Mouse (Mus musculus): ENCODE measurements around the gene Gars. TPM values are rescaled to one million over a fixed set of nuclear protein-coding genes. Genes with fewer than 3 reads are reported as not detected.

Gene Gars
- polyA plus RNA-seq (2015; fragmentation: Nextera tagmentation; extraction: Ambion mirVana) = 229 and 233 TPM in 2 replicates

DNA sequence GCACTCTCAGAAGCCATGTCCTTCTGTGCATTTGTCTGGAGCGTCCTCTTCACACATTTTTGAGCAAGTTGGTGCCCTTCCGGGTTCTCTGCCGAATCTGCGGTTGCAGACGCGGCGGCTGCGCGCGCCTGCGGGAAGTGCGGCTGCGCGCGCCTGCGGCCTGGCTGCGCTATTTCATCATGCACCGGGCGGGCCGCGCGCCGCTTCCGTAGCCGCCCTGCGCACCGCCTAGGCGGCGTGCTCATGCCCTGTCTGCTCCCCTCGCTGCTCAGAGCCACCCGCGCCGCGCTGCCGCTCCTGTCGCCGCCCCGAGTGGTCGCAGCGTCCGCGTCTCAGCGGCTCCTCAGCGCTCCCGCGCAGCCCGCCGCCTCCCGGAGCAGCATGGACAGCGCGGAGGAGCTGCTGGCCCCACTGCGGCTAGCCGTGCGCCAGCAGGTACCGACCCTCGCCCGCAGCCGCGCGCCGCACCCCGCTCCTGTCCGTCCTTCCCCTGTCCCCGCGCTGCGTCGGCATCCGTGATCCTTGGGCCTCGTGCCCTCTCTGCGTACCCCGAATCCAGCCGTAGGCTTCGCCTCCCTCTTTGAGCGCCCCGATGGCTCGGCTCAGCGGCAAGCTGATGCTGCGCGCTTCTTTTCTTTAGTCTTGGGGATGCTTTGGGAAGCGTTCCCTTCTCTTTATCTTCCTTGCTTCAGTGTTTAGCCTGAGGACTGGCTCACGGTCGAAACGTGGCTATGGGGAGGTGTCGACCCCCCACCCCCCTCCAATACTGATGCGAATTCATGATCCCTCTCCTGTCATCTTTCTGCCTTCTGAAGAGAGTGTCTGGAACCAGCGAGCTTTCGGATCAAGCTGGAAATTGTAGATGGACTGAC lies at the start of gene Gars:
Gars (plus strand) TSS at position 209 of the 872 bp plus-strand sequence.
- no peaks in the 10 kb centered on the region for H3K27me3 ChIP-seq (replicated peaks; ENCODE audit: control insufficient read depth, insufficient read depth, low read length)
- H3K4me2 ChIP-seq (ENCODE audit: low read length) = peak within 1 kb of the TSS; percentile 81
- peak within 1 kb of the TSS; percentile 98 for H3K9ac ChIP-seq (replicated peaks; ENCODE audit: low read depth, low read length)
- peak within 1 kb of the TSS; percentile 98 for H3K4me3 ChIP-seq (replicated peaks; ENCODE audit: low read length)
- H3K27ac ChIP-seq (ENCODE audit: low read length) = peak within 1 kb of the TSS; percentile 96
- H3K36me3 ChIP-seq (ENCODE audit: control insufficient read depth, insufficient read depth) = no peaks in the 10 kb centered on the region
- H3K4me1 ChIP-seq (replicated peaks; ENCODE audit: control insufficient read depth, insufficient read depth, low read length) = peaks cover 16% of the 10 kb centered on the region
- no peaks in the 10 kb centered on the region for H3K9me3 ChIP-seq (ENCODE audit: control insufficient read depth, low read length)
- WGBS = under 1% methylated on average over 79 of the region's 87 CpGs
- ATAC-seq = peak; percentile 99

DNA sequence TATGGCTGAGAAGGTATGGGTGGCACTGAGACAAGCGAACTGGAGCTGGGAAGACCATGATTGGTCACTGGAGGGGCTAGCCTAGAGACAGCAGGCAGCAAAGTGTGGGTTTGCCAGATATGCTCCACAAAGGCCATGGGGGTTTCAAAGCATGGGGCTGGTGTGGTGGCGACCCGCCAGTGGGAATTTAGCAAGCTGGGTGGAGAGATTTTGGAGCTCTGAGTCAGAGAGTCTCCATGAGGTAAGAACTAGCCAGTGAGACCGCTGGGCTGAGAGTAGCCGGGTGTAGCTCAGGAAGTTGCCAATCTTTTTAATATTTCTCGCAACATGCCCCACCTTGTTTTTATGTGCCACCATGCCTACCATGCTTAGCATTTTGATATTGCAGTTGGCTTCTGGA lies 49.7 kb upstream of the Gars start:
- Histone ChIP-seq H3K9ac (replicated peaks; ENCODE audit: low read depth, low read length) (no peak overlapping the region), H3K4me2 (ENCODE audit: low read length) (no peak overlapping the region), H3K27me3 (replicated peaks; ENCODE audit: control insufficient read depth, insufficient read depth, low read length) (no peaks in the 10 kb centered on the region), H3K4me3 (replicated peaks; ENCODE audit: low read length) (no peak overlapping the region), H3K36me3 (ENCODE audit: control insufficient read depth, insufficient read depth) (no peaks in the 10 kb centered on the region), H3K27ac (ENCODE audit: low read length) (no peak overlapping the region), H3K4me1 (replicated peaks; ENCODE audit: control insufficient read depth, insufficient read depth, low read length) (peaks cover 6% of the 10 kb centered on the region), H3K9me3 (ENCODE audit: control insufficient read depth, low read length) (no peaks in the 10 kb centered on the region)
- 97% methylated on average over 6 of the region's 6 CpGs for WGBS
- ATAC-seq = no peak

DNA sequence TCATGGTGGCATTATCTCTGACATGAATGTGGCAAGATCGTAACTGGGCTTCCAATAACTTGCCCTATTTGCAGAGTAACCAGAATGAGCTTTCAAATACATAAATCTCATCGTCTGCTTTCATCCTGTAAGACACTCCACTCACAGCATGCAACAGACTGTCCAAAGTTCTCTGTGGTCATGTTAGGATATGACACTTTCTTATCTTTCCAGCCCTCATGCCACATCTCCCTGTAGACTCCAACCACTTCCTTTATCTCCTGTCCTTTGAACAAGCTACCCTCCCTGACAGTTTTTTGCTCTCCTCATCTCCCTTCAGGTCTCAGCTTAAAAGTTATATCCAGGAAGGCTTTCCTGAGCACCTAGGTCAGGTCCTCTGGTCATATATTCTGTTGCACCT lies 46.6 kb upstream of the Gars start:
- no peaks in the 10 kb centered on the region for H3K27me3 ChIP-seq (replicated peaks; ENCODE audit: control insufficient read depth, insufficient read depth, low read length)
- peaks cover 9% of the 10 kb centered on the region for H3K4me1 ChIP-seq (replicated peaks; ENCODE audit: control insufficient read depth, insufficient read depth, low read length)
- no peak overlapping the region for H3K4me2 ChIP-seq (ENCODE audit: low read length)
- H3K4me3 ChIP-seq (replicated peaks; ENCODE audit: low read length) = no peak overlapping the region
- WGBS = 91% methylated on average over 2 of the region's 2 CpGs
- no peak for ATAC-seq
- H3K36me3 ChIP-seq (ENCODE audit: control insufficient read depth, insufficient read depth) = no peaks in the 10 kb centered on the region
- H3K9me3 ChIP-seq (ENCODE audit: control insufficient read depth, low read length) = no peaks in the 10 kb centered on the region
- no peak overlapping the region for H3K9ac ChIP-seq (replicated peaks; ENCODE audit: low read depth, low read length)
- no peak overlapping the region for H3K27ac ChIP-seq (ENCODE audit: low read length)

DNA sequence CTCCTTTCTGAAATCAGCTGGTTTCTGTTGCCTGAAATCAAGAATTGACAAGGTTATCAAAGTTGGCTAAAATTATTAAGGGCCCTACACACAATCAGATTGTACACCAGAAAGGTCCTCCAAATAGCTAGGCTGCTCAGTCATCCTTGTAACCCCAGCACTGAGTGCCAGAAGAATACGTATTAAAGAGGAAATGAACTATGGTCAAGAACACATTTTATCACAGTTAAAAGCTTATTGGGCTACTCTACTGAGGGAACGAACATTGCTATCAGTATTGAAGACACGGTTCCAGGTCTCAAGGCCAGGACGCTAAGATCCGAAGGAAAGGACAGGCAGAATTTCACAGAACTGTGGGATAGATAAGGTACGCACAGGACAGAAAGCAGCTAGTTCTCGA lies 45.7 kb upstream of the Gars start:
- H3K27me3 ChIP-seq (replicated peaks; ENCODE audit: control insufficient read depth, insufficient read depth, low read length) = no peaks in the 10 kb centered on the region
- ATAC-seq = no peak
- H3K9ac ChIP-seq (replicated peaks; ENCODE audit: low read depth, low read length) = peak overlapping the region; percentile 78
- 0 out of 2 replicates have a peak overlapping the region, but pooled peaks have one; percentile 28 for H3K27ac ChIP-seq (ENCODE audit: low read length)
- WGBS = 6% methylated on average over 7 of the region's 7 CpGs
- peak overlapping the region; percentile 77 for H3K4me3 ChIP-seq (replicated peaks; ENCODE audit: low read length)
- H3K4me1 ChIP-seq (replicated peaks; ENCODE audit: control insufficient read depth, insufficient read depth, low read length) = peaks cover 9% of the 10 kb centered on the region
- H3K36me3 ChIP-seq (ENCODE audit: control insufficient read depth, insufficient read depth) = no peaks in the 10 kb centered on the region
- H3K4me2 ChIP-seq (ENCODE audit: low read length) = peak overlapping the region; percentile 95
- no peaks in the 10 kb centered on the region for H3K9me3 ChIP-seq (ENCODE audit: control insufficient read depth, low read length)

DNA sequence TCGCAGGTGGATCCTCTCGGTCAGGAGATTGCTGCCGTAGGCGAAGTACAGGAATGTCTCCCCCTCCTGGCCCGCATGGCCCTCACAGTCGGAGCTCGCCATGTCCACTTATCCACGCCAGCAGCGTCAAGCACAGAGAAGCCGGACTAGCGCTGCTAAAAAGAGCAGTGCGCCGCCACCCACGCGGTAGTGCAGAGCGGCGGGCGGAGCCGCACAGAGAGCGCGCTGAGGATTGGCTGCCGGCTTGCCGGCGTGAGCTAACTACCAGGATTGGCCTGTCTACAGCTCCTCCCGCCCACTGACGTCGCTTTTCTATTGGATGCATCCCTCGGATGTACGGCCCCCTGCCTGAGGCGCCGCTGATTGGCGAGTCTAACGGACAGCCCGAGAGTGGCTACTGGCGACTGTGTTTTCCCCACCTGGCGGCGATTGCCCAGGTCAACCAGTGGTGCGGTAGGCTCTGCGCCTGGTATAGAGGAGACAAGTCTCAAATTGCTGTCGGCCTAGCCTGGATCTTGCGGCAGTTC lies 45.0 kb upstream of the Gars start, which contains the start of gene Ggct:
Ggct (minus strand) TSS at position 217 of the 527 bp plus-strand sequence.
- ATAC-seq = peak; percentile 100
- under 1% methylated on average over 41 of the region's 41 CpGs for WGBS
- H3K4me3 ChIP-seq (replicated peaks; ENCODE audit: low read length) = peak within 1 kb of the TSS; percentile 77
- H3K4me2 ChIP-seq (ENCODE audit: low read length) = peak within 1 kb of the TSS; percentile 95
- peak within 1 kb of the TSS; percentile 28; the same call in 1 of the 2 replicates for H3K27ac ChIP-seq (ENCODE audit: low read length)
- H3K9me3 ChIP-seq (ENCODE audit: control insufficient read depth, low read length) = no peaks in the 10 kb centered on the region
- H3K4me1 ChIP-seq (replicated peaks; ENCODE audit: control insufficient read depth, insufficient read depth, low read length) = peaks cover 9% of the 10 kb centered on the region
- peak within 1 kb of the TSS; percentile 78 for H3K9ac ChIP-seq (replicated peaks; ENCODE audit: low read depth, low read length)
- H3K36me3 ChIP-seq (ENCODE audit: control insufficient read depth, insufficient read depth) = no peaks in the 10 kb centered on the region
- no peaks in the 10 kb centered on the region for H3K27me3 ChIP-seq (replicated peaks; ENCODE audit: control insufficient read depth, insufficient read depth, low read length)

DNA sequence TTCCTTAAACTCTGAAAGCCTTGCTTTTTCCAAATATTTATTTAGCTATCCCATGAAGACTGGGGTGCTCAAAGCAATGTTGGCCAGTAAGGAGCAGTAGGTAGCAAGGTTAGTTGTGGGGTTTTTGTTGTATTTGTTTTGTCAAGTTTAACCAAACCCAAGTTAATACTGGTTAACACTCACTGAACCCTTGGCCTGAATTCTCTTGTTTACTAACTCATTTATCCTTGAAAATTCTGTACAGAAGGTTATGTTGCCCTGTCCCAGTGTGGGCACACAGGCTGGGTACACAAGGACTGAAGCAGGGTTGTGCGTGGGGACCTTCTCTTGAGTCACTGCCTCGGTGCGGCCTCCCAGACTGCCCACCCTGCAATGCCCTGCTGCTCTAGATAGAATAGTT lies 41.4 kb upstream of the Gars start:
- Histone ChIP-seq H3K4me2 (ENCODE audit: low read length) (no peak overlapping the region), H3K9ac (replicated peaks; ENCODE audit: low read depth, low read length) (no peak overlapping the region), H3K4me3 (replicated peaks; ENCODE audit: low read length) (no peak overlapping the region), H3K9me3 (ENCODE audit: control insufficient read depth, low read length) (no peaks in the 10 kb centered on the region), H3K4me1 (replicated peaks; ENCODE audit: control insufficient read depth, insufficient read depth, low read length) (peaks cover 9% of the 10 kb centered on the region), H3K27me3 (replicated peaks; ENCODE audit: control insufficient read depth, insufficient read depth, low read length) (peaks cover 6% of the 10 kb centered on the region; the same call in 1 of the 2 replicates), H3K36me3 (ENCODE audit: control insufficient read depth, insufficient read depth) (no peaks in the 10 kb centered on the region), H3K27ac (ENCODE audit: low read length) (no peak overlapping the region)
- no peak for ATAC-seq
- WGBS = 88% methylated on average over 3 of the region's 3 CpGs

DNA sequence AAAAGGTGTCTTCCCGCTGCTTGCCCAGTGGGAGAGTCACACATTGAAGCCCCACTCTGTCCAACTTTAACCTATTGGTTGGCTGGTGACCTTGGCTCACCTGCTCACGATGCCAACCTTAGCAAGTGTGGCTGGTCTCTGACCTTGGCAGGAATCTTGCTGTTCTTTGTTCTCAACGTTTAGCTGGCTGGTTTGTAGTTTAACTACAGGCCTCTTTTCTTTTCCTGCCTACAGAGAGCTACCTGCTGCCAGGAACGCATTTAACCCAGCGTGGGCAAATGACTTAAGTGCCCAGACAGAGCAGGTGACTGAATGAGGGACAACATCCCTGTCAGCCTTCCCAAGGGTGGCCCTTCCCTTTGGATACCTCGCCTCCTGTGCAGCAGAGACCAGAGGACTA lies 40.1 kb upstream of the Gars start:
- no peak overlapping the region for H3K9ac ChIP-seq (replicated peaks; ENCODE audit: low read depth, low read length)
- peaks cover 4% of the 10 kb centered on the region; the same call in 1 of the 2 replicates for H3K4me1 ChIP-seq (replicated peaks; ENCODE audit: control insufficient read depth, insufficient read depth, low read length)
- H3K4me3 ChIP-seq (replicated peaks; ENCODE audit: low read length) = no peak overlapping the region
- no peaks in the 10 kb centered on the region for H3K36me3 ChIP-seq (ENCODE audit: control insufficient read depth, insufficient read depth)
- H3K4me2 ChIP-seq (ENCODE audit: low read length) = no peak overlapping the region
- H3K27me3 ChIP-seq (replicated peaks; ENCODE audit: control insufficient read depth, insufficient read depth, low read length) = peaks cover 9% of the 10 kb centered on the region; the same call in 1 of the 2 replicates
- no peak overlapping the region for H3K27ac ChIP-seq (ENCODE audit: low read length)
- ATAC-seq = no peak
- 83% methylated on average over 6 of the region's 6 CpGs for WGBS
- H3K9me3 ChIP-seq (ENCODE audit: control insufficient read depth, low read length) = no peaks in the 10 kb centered on the region

DNA sequence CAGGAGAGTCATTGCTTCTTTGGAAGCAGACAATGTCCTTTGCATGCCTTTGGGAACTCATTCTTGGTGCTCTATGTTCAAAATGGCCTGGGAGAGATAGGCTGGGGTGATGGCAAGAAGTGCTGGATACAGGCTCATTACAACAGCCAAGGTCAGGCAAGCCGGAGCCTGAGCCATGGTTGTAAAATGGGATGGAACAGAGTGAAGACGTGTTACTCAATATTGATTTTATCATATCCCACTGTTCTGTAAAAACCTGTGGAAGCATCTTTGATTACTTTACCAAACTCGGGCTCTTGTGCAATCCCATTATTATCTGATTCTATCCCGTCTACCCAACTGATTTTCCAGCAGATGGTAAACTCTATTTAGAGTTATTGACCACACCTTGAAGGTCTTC lies 36.5 kb upstream of the Gars start:
- no peaks in the 10 kb centered on the region for H3K4me1 ChIP-seq (replicated peaks; ENCODE audit: control insufficient read depth, insufficient read depth, low read length)
- no peaks in the 10 kb centered on the region for H3K9me3 ChIP-seq (ENCODE audit: control insufficient read depth, low read length)
- no peak overlapping the region for H3K9ac ChIP-seq (replicated peaks; ENCODE audit: low read depth, low read length)
- no peak for ATAC-seq
- H3K27me3 ChIP-seq (replicated peaks; ENCODE audit: control insufficient read depth, insufficient read depth, low read length) = peaks cover 16% of the 10 kb centered on the region
- no peaks in the 10 kb centered on the region for H3K36me3 ChIP-seq (ENCODE audit: control insufficient read depth, insufficient read depth)
- no peak overlapping the region for H3K4me2 ChIP-seq (ENCODE audit: low read length)
- no peak overlapping the region for H3K27ac ChIP-seq (ENCODE audit: low read length)
- H3K4me3 ChIP-seq (replicated peaks; ENCODE audit: low read length) = no peak overlapping the region
- 90% methylated on average over 4 of the region's 4 CpGs for WGBS

DNA sequence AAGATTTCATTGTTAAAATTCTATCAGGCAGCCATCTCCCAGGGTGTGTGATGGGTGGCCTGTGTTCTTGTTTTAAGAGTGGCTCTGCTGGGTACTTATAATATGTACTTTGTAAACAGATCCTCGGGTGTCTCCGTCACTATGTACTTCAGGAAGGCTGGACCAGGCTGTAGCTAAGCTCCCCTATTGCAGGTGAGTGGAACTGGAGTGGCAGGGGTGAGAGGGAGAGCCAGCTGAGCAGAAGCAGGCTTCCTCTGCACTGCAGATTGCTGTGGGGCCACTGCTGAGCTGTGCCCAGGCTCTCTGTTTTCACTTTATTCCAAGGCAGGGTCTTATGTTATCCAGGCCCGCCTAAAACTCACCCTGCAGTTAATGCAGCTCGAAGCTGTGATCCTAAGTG lies 35.4 kb upstream of the Gars start:
- Histone ChIP-seq H3K9me3 (ENCODE audit: control insufficient read depth, low read length) (no peaks in the 10 kb centered on the region), H3K9ac (replicated peaks; ENCODE audit: low read depth, low read length) (no peak overlapping the region), H3K27ac (ENCODE audit: low read length) (no peak overlapping the region), H3K36me3 (ENCODE audit: control insufficient read depth, insufficient read depth) (no peaks in the 10 kb centered on the region), H3K4me1 (replicated peaks; ENCODE audit: control insufficient read depth, insufficient read depth, low read length) (no peaks in the 10 kb centered on the region), H3K4me2 (ENCODE audit: low read length) (no peak overlapping the region), H3K27me3 (replicated peaks; ENCODE audit: control insufficient read depth, insufficient read depth, low read length) (peaks cover 19% of the 10 kb centered on the region), H3K4me3 (replicated peaks; ENCODE audit: low read length) (no peak overlapping the region)
- no peak for ATAC-seq
- WGBS = 87% methylated on average over 4 of the region's 4 CpGs

Measured in forebrain, embryonic 16.5 days (tissue).